Mouse (Mus musculus) layer of hippocampus, postnatal 14 days (tissue): ENCODE results near the gene Enkur. TPM values are rescaled to one million over a fixed set of nuclear protein-coding genes. Genes with fewer than 3 reads are reported as not detected.

ENCODE experiments used
- DNase-seq, 2 experiments: peaks; one replicate each; pipeline ENCODE4 v3.0.0; 2021 to 2022; ENCODE audit warnings: low spot score in 2 of 2, mixed read lengths in 1 of 2
- total RNA-seq, 2 experiments: library from RNA; stranded (reverse); gene quantifications; 2 replicates each; pipeline ENCODE4 v1.2.3; 2021

Enkur gene
- total RNA-seq, 2 experiments from 2014 or later, result 3.6 to 4.5 TPM

- DNase-seq, result no peak
Observed at GRCm38 (mm10) chr2:21191232-21191631, 13.9 kb downstream of the Enkur start.

- peak in 1 of 2 experiments; percentile 53 for DNase-seq
Observed at GRCm38 (mm10) chr2:21188610-21189009, 16.6 kb downstream of the Enkur start.

- peak; percentile 47 to 69 for DNase-seq
Observed at GRCm38 (mm10) chr2:21187576-21187975, 17.6 kb downstream of the Enkur start.

- DNase-seq, result no peak
Observed at GRCm38 (mm10) chr2:21182811-21183210, 22.4 kb downstream of the Enkur start.

- no peak for DNase-seq
Observed at GRCm38 (mm10) chr2:21179136-21179535, 26.0 kb downstream of the Enkur start.

GRCm38 (mm10) chr2:21172797-21173196 lies 32.4 kb downstream of the Enkur start:
- DNase-seq, result no peak

- DNase-seq, result no peak
Observed at GRCm38 (mm10) chr2:21167916-21168315, 37.2 kb downstream of the Enkur start.

GRCm38 (mm10) chr2:21164296-21164695 lies 40.9 kb downstream of the Enkur start:
- DNase-seq, result no peak

GRCm38 (mm10) chr2:21153469-21153868 lies 51.7 kb downstream of the Enkur start:
- DNase-seq, result no peak

- no peak for DNase-seq
Observed at GRCm38 (mm10) chr2:21147169-21147568, 58.0 kb downstream of the Enkur start.

GRCm38 (mm10) chr2:21146486-21146885 lies 58.7 kb downstream of the Enkur start:
- no peak for DNase-seq

- DNase-seq, result no peak
Observed at GRCm38 (mm10) chr2:21142616-21143015, 62.5 kb downstream of the Enkur start.

- DNase-seq, result peak; percentile 65 to 69
Observed at GRCm38 (mm10) chr2:21142204-21142580, 63.0 kb downstream of the Enkur start.

- peak; percentile 38 to 50 for DNase-seq
Observed at GRCm38 (mm10) chr2:21141520-21142203, 63.5 kb downstream of the Enkur start.

- no peak for DNase-seq
Observed at GRCm38 (mm10) chr2:21141189-21141519, 64.0 kb downstream of the Enkur start.

Other genes starting within 250 kb of the Enkur start
- gene Arhgap21, start 236.5 kb downstream of the Enkur start, total RNA-seq, result 100 to 1,000 TPM; 327 to 359 TPM
- 10 to 100 TPM; 17.2 to 18.7 TPM for gene Thnsl1, start 359 bp upstream of the Enkur start, total RNA-seq
- 10 to 100 TPM; 86.9 to 88.3 TPM for gene Gpr158, start 162.2 kb upstream of the Enkur start, total RNA-seq